Mouse (Mus musculus): ENCODE results near the gene Tigar. TPM values are rescaled to one million over a fixed set of nuclear protein-coding genes. Genes with fewer than 3 reads are reported as not detected.

Tigar gene
- polyA plus RNA-seq, 1 experiment from 2014 or later, result 2.2 TPM

DNA sequence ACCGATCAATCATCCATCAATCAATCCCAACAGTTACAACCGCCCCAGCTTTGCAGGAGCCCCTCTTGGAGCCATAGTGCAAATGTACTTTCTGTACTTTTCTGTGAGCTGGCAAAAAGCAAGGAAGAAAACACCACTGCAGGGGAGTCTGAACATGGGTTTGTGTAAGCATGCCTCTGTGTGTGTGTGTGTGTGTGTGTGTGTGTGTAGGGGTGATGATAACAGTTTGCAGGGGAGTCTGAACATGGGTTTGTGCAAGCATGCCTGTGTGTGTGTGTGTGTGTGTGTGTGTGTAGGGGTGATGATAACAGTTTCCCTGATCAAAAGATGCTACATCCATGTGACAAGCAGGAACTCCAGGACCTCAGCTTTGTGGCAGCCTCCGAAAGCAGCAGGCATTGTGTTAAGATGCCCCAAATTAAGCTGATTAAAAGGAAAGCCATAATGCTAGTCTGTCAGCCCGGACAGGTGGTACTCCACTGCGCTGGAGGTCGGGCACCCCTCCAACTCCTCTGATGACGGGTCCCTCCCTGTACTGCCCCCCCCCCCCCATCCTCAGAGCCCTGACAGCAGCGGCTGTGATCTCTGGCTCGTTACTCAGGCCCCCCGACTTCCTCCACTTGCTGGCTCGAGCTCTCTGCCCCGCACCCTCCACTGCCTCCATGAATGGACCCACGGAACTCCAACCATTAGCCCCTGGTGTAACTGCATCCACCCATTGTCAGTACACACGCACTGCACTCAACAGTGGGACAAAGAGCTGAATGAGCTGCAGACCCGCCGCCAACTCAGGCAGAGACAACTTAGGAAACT, 24.3 kb upstream of the Tigar start:
- no peak overlapping the region for H3K4me2 ChIP-seq
- H3K9me3 ChIP-seq, result no peaks in the 10 kb centered on the region
- H3K4me1 ChIP-seq, result no peaks in the 10 kb centered on the region
- no peak for ATAC-seq (ENCODE audit: insufficient number of reproducible peaks, low FRiP score, low TSS enrichment, low read depth)
- no peak overlapping the region for H3K4me3 ChIP-seq
- H3K36me3 ChIP-seq, result peaks cover 94% of the 10 kb centered on the region
- 72% methylated on average over 16 of the region's 16 CpGs for WGBS
- no peaks in the 10 kb centered on the region for H3K27me3 ChIP-seq
- H3K9ac ChIP-seq, result no peak overlapping the region
- no peak overlapping the region for H3K27ac ChIP-seq

DNA sequence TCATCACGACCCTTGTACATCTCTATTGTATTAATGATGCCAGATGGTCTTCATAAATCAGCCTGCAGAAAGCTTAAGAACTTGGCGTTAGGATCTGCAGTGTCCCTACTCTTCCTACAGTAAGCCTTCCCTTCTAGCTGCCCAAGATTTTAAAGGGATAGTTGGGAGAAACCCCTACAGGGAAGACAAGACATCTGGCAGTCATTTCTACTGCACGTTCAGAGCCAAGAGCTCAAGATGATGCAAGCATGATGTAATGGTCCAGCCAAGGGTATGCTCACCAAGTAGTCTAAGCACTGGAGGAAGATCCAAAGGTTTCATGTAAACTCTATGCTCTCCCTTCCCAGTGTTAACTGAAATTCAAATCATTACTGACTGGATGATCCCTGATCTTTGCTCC, 23.4 kb upstream of the Tigar start:
- H3K27me3 ChIP-seq, result no peaks in the 10 kb centered on the region
- no peak overlapping the region for H3K4me2 ChIP-seq
- peaks cover 94% of the 10 kb centered on the region for H3K36me3 ChIP-seq
- no peak for ATAC-seq (ENCODE audit: insufficient number of reproducible peaks, low FRiP score, low TSS enrichment, low read depth)
- no peaks in the 10 kb centered on the region for H3K9me3 ChIP-seq
- no peak overlapping the region for H3K27ac ChIP-seq
- no peaks in the 10 kb centered on the region for H3K4me1 ChIP-seq
- no peak overlapping the region for H3K4me3 ChIP-seq
- H3K9ac ChIP-seq, result no peak overlapping the region
- WGBS, result 53% methylated on average over 3 of the region's 3 CpGs

DNA sequence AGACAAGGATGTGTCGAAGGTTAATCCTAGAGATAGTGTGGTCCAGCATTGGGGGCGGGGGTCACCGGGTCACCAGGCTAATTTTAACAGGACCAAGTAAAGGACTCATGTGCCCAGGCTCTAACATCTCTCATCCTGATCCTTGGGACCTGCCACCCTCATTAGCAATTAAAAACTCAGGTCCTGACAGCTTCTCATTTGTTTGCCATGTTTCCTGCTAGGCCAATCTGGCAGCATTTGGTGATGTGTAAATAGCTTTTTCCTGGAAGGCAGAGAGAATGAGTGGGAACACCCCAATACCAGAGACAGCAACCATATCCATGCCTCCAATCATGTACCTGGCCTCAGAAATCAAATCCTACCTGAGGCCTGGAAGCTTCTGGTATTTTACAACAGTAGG, 22.6 kb upstream of the Tigar start:
- no peak overlapping the region for H3K27ac ChIP-seq
- no peak overlapping the region for H3K9ac ChIP-seq
- peaks cover 95% of the 10 kb centered on the region for H3K36me3 ChIP-seq
- H3K4me3 ChIP-seq, result no peak overlapping the region
- H3K9me3 ChIP-seq, result no peaks in the 10 kb centered on the region
- 81% methylated on average over 3 of the region's 3 CpGs for WGBS
- no peaks in the 10 kb centered on the region for H3K27me3 ChIP-seq
- H3K4me2 ChIP-seq, result no peak overlapping the region
- no peaks in the 10 kb centered on the region for H3K4me1 ChIP-seq
- ATAC-seq (ENCODE audit: insufficient number of reproducible peaks, low FRiP score, low TSS enrichment, low read depth), result no peak

DNA sequence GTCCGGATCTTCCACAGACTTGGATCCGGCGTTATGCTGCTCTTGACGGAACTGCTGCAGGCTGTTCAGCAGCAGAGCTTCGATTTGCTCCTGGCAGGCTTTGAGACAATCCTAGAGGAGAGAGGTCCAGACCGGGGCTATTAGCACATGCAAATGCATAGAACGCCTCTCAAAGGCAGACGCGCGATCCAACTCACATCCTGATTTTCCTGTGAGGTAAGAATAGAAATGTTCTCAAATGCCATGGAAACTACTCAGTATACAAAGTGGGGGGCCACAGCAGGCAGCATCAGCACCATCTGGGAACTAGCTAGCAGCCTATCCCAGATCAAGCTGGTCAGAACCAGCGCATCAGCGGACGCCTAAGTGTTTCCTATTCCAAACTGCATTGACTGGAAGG, 21.0 kb upstream of the Tigar start:
- Histone ChIP-seq H3K27me3 (no peaks in the 10 kb centered on the region), H3K9me3 (no peaks in the 10 kb centered on the region), H3K36me3 (peaks cover 92% of the 10 kb centered on the region), H3K9ac (no peak overlapping the region), H3K4me1 (no peaks in the 10 kb centered on the region), H3K4me2 (no peak overlapping the region), H3K4me3 (no peak overlapping the region), H3K27ac (no peak overlapping the region)
- 80% methylated on average over 13 of the region's 13 CpGs for WGBS
- ATAC-seq (ENCODE audit: insufficient number of reproducible peaks, low FRiP score, low TSS enrichment, low read depth), result no peak

GRCm38 (mm10) chr6:127129659-127130058, 20.3 kb upstream of the Tigar start:
- no peak overlapping the region for H3K4me2 ChIP-seq
- H3K9me3 ChIP-seq, result no peaks in the 10 kb centered on the region
- ATAC-seq (ENCODE audit: insufficient number of reproducible peaks, low FRiP score, low TSS enrichment, low read depth), result no peak
- H3K4me3 ChIP-seq, result no peak overlapping the region
- H3K36me3 ChIP-seq, result peaks cover 84% of the 10 kb centered on the region
- no peak overlapping the region for H3K27ac ChIP-seq
- whole genome bisulfite sequencing, result 91% methylated on average over 14 of the region's 14 CpGs
- no peak overlapping the region for H3K9ac ChIP-seq
- no peaks in the 10 kb centered on the region for H3K4me1 ChIP-seq
- H3K27me3 ChIP-seq, result no peaks in the 10 kb centered on the region

DNA sequence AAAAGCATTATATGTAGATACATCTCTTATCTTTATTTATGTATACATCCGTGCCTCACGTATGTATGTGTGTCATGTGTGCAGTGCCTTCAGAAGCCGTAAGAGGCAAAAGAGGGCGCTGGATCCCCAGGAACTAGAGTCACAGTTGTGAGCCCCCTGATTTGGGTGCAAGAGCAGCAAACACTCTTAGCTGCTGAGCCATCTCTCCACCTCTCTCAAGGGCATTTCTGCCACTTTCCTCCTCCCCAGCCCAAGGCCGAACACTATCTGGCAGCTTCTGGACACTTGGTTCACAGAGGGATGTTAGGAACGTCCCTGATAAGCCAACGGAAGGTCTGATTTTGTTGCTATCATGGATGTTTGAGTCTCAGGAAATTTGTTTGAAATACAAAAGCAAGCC, 14.1 kb upstream of the Tigar start:
- ATAC-seq (ENCODE audit: insufficient number of reproducible peaks, low FRiP score, low TSS enrichment, low read depth), result no peak
- 87% methylated on average over 7 of the region's 7 CpGs for WGBS
- H3K27me3 ChIP-seq, result no peaks in the 10 kb centered on the region
- peaks cover 26% of the 10 kb centered on the region for H3K36me3 ChIP-seq
- no peak overlapping the region for H3K4me2 ChIP-seq
- H3K27ac ChIP-seq, result no peak overlapping the region
- H3K9ac ChIP-seq, result no peak overlapping the region
- H3K4me3 ChIP-seq, result no peak overlapping the region
- H3K4me1 ChIP-seq, result no peaks in the 10 kb centered on the region
- H3K9me3 ChIP-seq, result no peaks in the 10 kb centered on the region

DNA sequence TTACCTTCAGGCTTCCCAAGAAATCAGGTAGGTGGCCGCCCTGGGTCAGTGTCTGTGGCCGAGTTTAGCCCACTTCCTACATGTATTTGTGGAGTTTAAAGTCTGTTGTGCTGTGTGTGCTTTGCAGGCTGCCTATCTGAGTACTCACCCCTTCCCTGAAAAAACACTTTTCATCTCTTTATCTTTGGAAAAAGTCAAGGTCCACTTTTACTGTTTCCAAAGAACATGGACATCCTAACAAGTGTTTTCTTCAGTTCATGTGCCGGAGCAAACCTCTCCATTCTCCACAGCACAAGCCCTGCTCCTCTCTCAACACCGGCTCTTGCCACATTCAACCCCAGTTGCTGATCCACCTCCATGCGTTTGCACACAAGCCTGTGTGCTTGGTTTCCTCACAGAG, 13.6 kb upstream of the Tigar start:
- Histone ChIP-seq H3K4me3 (no peak overlapping the region), H3K27me3 (no peaks in the 10 kb centered on the region), H3K36me3 (peaks cover 21% of the 10 kb centered on the region), H3K4me1 (no peaks in the 10 kb centered on the region), H3K27ac (no peak overlapping the region), H3K4me2 (no peak overlapping the region), H3K9me3 (no peaks in the 10 kb centered on the region), H3K9ac (no peak overlapping the region)
- WGBS, result 83% methylated on average over 5 of the region's 5 CpGs
- no peak for ATAC-seq (ENCODE audit: insufficient number of reproducible peaks, low FRiP score, low TSS enrichment, low read depth)

- ATAC-seq (ENCODE audit: insufficient number of reproducible peaks, low FRiP score, low TSS enrichment, low read depth), result no peak; the same call in 1 of the 2 replicates
- no peaks in the 10 kb centered on the region for H3K9me3 ChIP-seq
- peaks cover 14% of the 10 kb centered on the region for H3K36me3 ChIP-seq
- H3K9ac ChIP-seq, result no peak overlapping the region
- no peaks in the 10 kb centered on the region for H3K4me1 ChIP-seq
- 70% methylated on average over 4 of the region's 4 CpGs for WGBS
- H3K4me3 ChIP-seq, result no peak overlapping the region
- H3K27ac ChIP-seq, result no peak overlapping the region
- no peak overlapping the region for H3K4me2 ChIP-seq
- no peaks in the 10 kb centered on the region for H3K27me3 ChIP-seq
Observed at GRCm38 (mm10) chr6:127122221-127122806, 13.0 kb upstream of the Tigar start.

DNA sequence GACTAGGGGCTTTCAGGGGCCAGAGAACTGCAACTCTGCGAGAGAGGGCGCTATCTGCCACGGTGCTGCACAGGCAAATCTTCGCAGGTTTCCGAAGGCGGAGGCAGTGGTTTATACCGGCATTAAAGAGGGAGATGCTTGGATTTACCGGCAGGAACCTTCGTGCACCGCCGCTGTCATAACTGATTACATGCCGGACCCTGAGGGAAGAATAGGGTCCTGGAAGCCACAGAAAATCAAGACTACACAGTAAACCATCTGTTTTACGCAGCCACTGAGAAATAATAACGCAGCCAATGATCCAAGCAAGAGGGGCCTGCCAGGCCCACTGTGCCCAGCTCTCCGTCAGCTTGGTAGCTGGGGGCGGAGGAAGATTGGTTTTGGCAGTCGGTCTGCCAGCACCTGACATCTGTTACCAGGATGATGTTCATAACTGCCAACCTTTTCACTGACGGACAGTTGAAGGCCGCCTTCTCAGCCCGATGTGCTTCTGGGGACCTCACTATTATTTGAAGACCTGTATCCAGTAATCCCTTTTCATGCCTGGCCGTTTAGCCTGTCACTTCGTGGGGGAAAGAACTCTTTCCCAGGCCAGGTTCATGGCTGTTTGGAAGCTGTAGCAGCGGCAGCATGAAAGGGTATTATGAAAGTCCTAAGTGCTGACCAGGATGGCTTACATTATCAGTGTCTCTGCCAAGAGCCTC, 5.5 kb upstream of the Tigar start:
- Histone ChIP-seq H3K4me3 (no peak overlapping the region), H3K36me3 (no peaks in the 10 kb centered on the region), H3K27ac (no peak overlapping the region), H3K4me2 (no peak overlapping the region), H3K4me1 (no peaks in the 10 kb centered on the region), H3K9me3 (no peaks in the 10 kb centered on the region), H3K27me3 (no peaks in the 10 kb centered on the region), H3K9ac (no peak overlapping the region)
- no peak for ATAC-seq (ENCODE audit: insufficient number of reproducible peaks, low FRiP score, low TSS enrichment, low read depth)
- WGBS, result 61% methylated on average over 23 of the region's 23 CpGs

DNA sequence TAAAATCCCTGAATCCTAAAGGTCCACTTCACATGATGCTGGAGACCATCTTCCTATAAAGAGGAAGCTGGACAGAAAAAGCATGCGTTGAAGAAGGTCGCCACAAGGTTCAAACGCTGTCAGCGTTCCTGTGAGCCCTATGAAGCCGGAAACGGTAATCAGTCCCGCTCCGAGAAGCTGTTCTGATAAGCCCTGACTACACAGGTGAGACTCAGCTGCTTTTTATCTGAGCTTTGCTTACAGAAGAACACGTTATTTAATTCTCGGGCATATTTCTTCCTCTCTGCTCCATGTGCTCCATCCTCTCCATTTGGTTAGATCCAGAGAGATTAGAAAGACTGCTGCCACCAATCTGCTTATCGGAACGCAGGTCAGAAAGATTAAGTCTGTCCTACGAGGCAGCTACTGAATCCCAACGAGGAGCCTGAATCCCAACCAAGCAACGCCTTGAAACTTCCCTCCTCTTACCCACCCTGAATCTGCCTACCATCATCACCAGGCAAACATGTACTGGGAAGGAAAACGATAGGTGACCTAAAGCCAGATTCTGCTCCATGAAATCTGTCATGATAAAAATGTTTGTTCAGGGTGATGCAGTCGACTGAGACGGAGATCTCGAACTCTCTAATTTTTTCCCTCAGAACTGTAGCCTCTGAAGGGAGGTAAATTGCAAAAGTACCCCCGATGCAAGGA, 843 bp downstream of the Tigar start:
- H3K4me2 ChIP-seq, result peak overlapping the region; percentile 83
- H3K4me3 ChIP-seq, result peak overlapping the region; percentile 63
- no peaks in the 10 kb centered on the region for H3K27me3 ChIP-seq
- WGBS, result 44% methylated on average over 20 of the region's 20 CpGs
- ATAC-seq (ENCODE audit: insufficient number of reproducible peaks, low FRiP score, low TSS enrichment, low read depth), result no peak
- no peaks in the 10 kb centered on the region for H3K36me3 ChIP-seq
- peak overlapping the region; percentile 50 for H3K9ac ChIP-seq
- H3K9me3 ChIP-seq, result no peaks in the 10 kb centered on the region
- H3K27ac ChIP-seq, result no peak overlapping the region
- H3K4me1 ChIP-seq, result peaks cover 12% of the 10 kb centered on the region

GRCm38 (mm10) chr6:127107413-127107812, 1.9 kb downstream of the Tigar start:
- Histone ChIP-seq H3K27me3 (no peaks in the 10 kb centered on the region), H3K4me2 (no peak overlapping the region), H3K27ac (no peak overlapping the region), H3K9ac (no peak overlapping the region), H3K9me3 (no peaks in the 10 kb centered on the region), H3K4me3 (no peak overlapping the region), H3K36me3 (no peaks in the 10 kb centered on the region), H3K4me1 (peaks cover 12% of the 10 kb centered on the region)
- no peak for ATAC-seq (ENCODE audit: insufficient number of reproducible peaks, low FRiP score, low TSS enrichment, low read depth)

DNA sequence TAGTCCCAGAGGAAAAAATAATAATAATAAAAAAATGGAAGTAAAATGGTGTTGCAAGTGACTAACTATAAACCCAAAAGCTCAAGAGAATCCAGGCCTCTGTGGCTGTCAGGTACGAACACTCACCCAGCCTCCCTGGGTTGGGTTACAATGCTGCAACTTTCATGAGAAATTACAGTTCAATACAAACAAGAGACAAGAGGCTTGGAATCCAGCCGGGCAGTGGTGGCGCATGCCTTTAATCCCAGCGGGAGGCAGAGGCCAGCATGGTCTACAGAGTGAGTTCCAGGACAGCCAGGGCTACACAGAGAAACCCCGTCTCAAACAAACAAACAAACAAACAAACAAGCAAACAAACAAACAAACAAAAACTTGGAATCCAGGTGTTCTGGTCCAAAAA, 2.6 kb downstream of the Tigar start:
- ATAC-seq (ENCODE audit: insufficient number of reproducible peaks, low FRiP score, low TSS enrichment, low read depth), result no peak
- Histone ChIP-seq H3K27ac (no peak overlapping the region), H3K9ac (no peak overlapping the region), H3K4me1 (peaks cover 12% of the 10 kb centered on the region), H3K36me3 (no peaks in the 10 kb centered on the region), H3K4me2 (no peak overlapping the region), H3K27me3 (no peaks in the 10 kb centered on the region), H3K4me3 (no peak overlapping the region), H3K9me3 (no peaks in the 10 kb centered on the region)
- WGBS, result 54% methylated on average over 5 of the region's 5 CpGs

Measured in limb, embryonic 15.5 days (tissue).